Mouse (Mus musculus) midbrain, embryonic 14.5 days (tissue): ENCODE results near the gene Mettl7a3. TPM values are rescaled to one million over a fixed set of nuclear protein-coding genes. Genes with fewer than 3 reads are reported as not detected.
"Not testable (repeated sequence)": the region's sequence is repeated elsewhere in the genome, so short reads cannot be mapped to it uniquely, and the experiment has no call there.

Experiments used
- ATAC-seq: fragments of 200-750 bp; cut with Nextera tagmentation; 2 replicates; pipeline ENCODE4 v1.8.0; 2017; ENCODE audit warnings: moderate number of reproducible peaks, moderate library complexity; ENCODE audit not compliant: low FRiP score, low TSS enrichment
- DNase-seq: peaks from one replicate; pipeline ENCODE4 v3.0.0-alpha.2; 2015
- H3K27ac ChIP-seq: fragments of 300-500 bp; sonication (generic); replicated peaks from 2 replicates; pipeline ENCODE4 v1.5.1; 2014; ENCODE audit warnings: mild to moderate bottlenecking, low read depth, low read length, moderate library complexity
- H3K27me3 ChIP-seq: fragments of 300-500 bp; sonication (generic); 2 replicates; pipeline ENCODE4 v1.6.1; 2014; ENCODE audit warnings: low read length, control low read depth, mixed read lengths; ENCODE audit not compliant: control insufficient read depth, insufficient read depth
- H3K36me3 ChIP-seq: fragments of 300-500 bp; sonication (generic); 2 replicates; pipeline ENCODE4 v1.6.1; 2014; ENCODE audit warnings: low read length, control low read depth; ENCODE audit not compliant: control insufficient read depth, insufficient read depth
- H3K4me1 ChIP-seq: fragments of 300-500 bp; sonication (generic); 2 replicates; pipeline ENCODE4 v1.6.1; 2014; ENCODE audit warnings: mild to moderate bottlenecking, antibody characterized with exemption, low read length, control low read depth; ENCODE audit not compliant: control insufficient read depth, insufficient read depth
- H3K4me2 ChIP-seq: fragments of 300-500 bp; sonication (generic); 2 replicates; pipeline ENCODE4 v1.6.1; 2014; ENCODE audit warnings: mild to moderate bottlenecking, low read length, moderate library complexity
- H3K4me3 ChIP-seq: fragments of 300-500 bp; sonication (generic); replicated peaks from 2 replicates; pipeline ENCODE4 v1.5.1; 2014; ENCODE audit warnings: low read depth, low read length
- H3K9ac ChIP-seq: fragments of 300-500 bp; sonication (generic); replicated peaks from 2 replicates; pipeline ENCODE4 v1.6.1; 2014; ENCODE audit warnings: mild to moderate bottlenecking, low read length, moderate library complexity
- H3K9me3 ChIP-seq: fragments of 300-500 bp; sonication (generic); 2 replicates; pipeline ENCODE4 v1.6.1; 2016; ENCODE audit warnings: low read length, control low read depth, mixed read lengths; ENCODE audit not compliant: control insufficient read depth
- WGBS: fragments of 180-500 bp; shearing (Covaris S2); extraction: QIAGEN DNeasy Blood & Tissue Kit; methylation state at CpG from one replicate; pipeline ENCODE4 v1.1.7; 2014; 5-methylcytosine and 5-hydroxymethylcytosine counted together
- polyA plus RNA-seq: library from polyadenylated mRNA; unstranded; fragments of >200 nt; fragmentation: Nextera tagmentation; extraction: Ambion mirVana; gene quantifications from 2 replicates; pipeline ENCODE4 v1.2.1, GENCODE M21; 2014

Gene Mettl7a3
- polyA plus RNA-seq, 1 experiment from 2014 or later: not detected

GRCm38 (mm10) chr15:100321134-100321533 is 13.6 kb upstream of the Mettl7a3 start:
- H3K9me3 ChIP-seq: no peaks in the 10 kb centered on the region
- no peak overlapping the region for H3K4me2 ChIP-seq
- ATAC-seq (no peak), DNase-seq (peak; percentile 26)
- no peak overlapping the region for H3K4me3 ChIP-seq
- no peaks in the 10 kb centered on the region for H3K36me3 ChIP-seq
- H3K27me3 ChIP-seq: no peaks in the 10 kb centered on the region
- WGBS: 64% methylated on average over 5 of the region's 5 CpGs
- H3K27ac ChIP-seq: no peak overlapping the region
- no peaks in the 10 kb centered on the region for H3K4me1 ChIP-seq
- H3K9ac ChIP-seq: no peak overlapping the region

GRCm38 (mm10) chr15:100324021-100324591 is 10.6 kb upstream of the Mettl7a3 start:
- Histone ChIP-seq H3K4me2 (no peak overlapping the region), H3K4me3 (no peak overlapping the region), H3K4me1 (no peaks in the 10 kb centered on the region), H3K27ac (no peak overlapping the region), H3K36me3 (no peaks in the 10 kb centered on the region), H3K9ac (no peak overlapping the region), H3K27me3 (no peaks in the 10 kb centered on the region), H3K9me3 (no peaks in the 10 kb centered on the region)
- no peak for DNase-seq
- ATAC-seq: no peak
- 76% methylated on average over 12 of the region's 12 CpGs for WGBS

- no peak overlapping the region for H3K27ac ChIP-seq
- no peaks in the 10 kb centered on the region for H3K9me3 ChIP-seq
- 94% methylated on average over 3 of the region's 3 CpGs for WGBS
- no peaks in the 10 kb centered on the region for H3K27me3 ChIP-seq
- no peaks in the 10 kb centered on the region for H3K36me3 ChIP-seq
- DNase-seq: no peak
- ATAC-seq: no peak
- no peak overlapping the region for H3K9ac ChIP-seq
- no peaks in the 10 kb centered on the region for H3K4me1 ChIP-seq
- no peak overlapping the region for H3K4me3 ChIP-seq
- H3K4me2 ChIP-seq: no peak overlapping the region
Measured at GRCm38 (mm10) chr15:100325235-100325634, 9.5 kb upstream of the Mettl7a3 start.

GRCm38 (mm10) chr15:100328089-100328488 is 6.6 kb upstream of the Mettl7a3 start:
- not testable (repeated sequence) for H3K4me2 ChIP-seq, ATAC-seq, H3K9ac ChIP-seq, H3K36me3 ChIP-seq, H3K4me1 ChIP-seq, H3K27ac ChIP-seq, H3K27me3 ChIP-seq, H3K9me3 ChIP-seq, DNase-seq, H3K4me3 ChIP-seq
- 61% methylated on average over 3 of the region's 4 CpGs for WGBS

GRCm38 (mm10) chr15:100329336-100329735 is 5.4 kb upstream of the Mettl7a3 start:
- not testable (repeated sequence) for DNase-seq, H3K4me2 ChIP-seq, H3K4me1 ChIP-seq, H3K36me3 ChIP-seq, H3K27me3 ChIP-seq, H3K9ac ChIP-seq, H3K27ac ChIP-seq, ATAC-seq, H3K4me3 ChIP-seq, H3K9me3 ChIP-seq
- WGBS: 54% methylated on average over 10 of the region's 10 CpGs

GRCm38 (mm10) chr15:100330739-100331138 is 4.0 kb upstream of the Mettl7a3 start:
- Histone ChIP-seq H3K27me3 (no peaks in the 10 kb centered on the region), H3K4me2 (no peak overlapping the region), H3K27ac (no peak overlapping the region), H3K36me3 (no peaks in the 10 kb centered on the region), H3K4me1 (no peaks in the 10 kb centered on the region), H3K4me3 (no peak overlapping the region), H3K9ac (no peak overlapping the region), H3K9me3 (no peaks in the 10 kb centered on the region)
- DNase-seq (no peak), ATAC-seq (no peak)
- 90% methylated on average over 7 of the region's 7 CpGs for WGBS

- DNase-seq, H3K27ac ChIP-seq, H3K4me1 ChIP-seq, ATAC-seq, H3K4me3 ChIP-seq, H3K4me2 ChIP-seq, H3K9me3 ChIP-seq, H3K9ac ChIP-seq, H3K27me3 ChIP-seq, H3K36me3 ChIP-seq: not testable (repeated sequence)
- WGBS: 39% methylated on average over 2 of the region's 10 CpGs
Measured at GRCm38 (mm10) chr15:100332077-100332961, 2.4 kb upstream of the Mettl7a3 start.

GRCm38 (mm10) chr15:100337328-100337727 is 2.6 kb downstream of the Mettl7a3 start:
- not testable (repeated sequence) for H3K4me1 ChIP-seq, H3K4me3 ChIP-seq, H3K4me2 ChIP-seq, H3K9ac ChIP-seq, H3K27ac ChIP-seq, H3K27me3 ChIP-seq, ATAC-seq, H3K9me3 ChIP-seq, DNase-seq, H3K36me3 ChIP-seq

GRCm38 (mm10) chr15:100337847-100338246 is 3.1 kb downstream of the Mettl7a3 start:
- DNase-seq: peak; percentile 61
- not testable (repeated sequence) for H3K4me2 ChIP-seq, H3K9ac ChIP-seq, H3K4me3 ChIP-seq, ATAC-seq, H3K27ac ChIP-seq, H3K4me1 ChIP-seq, H3K27me3 ChIP-seq, H3K36me3 ChIP-seq, H3K9me3 ChIP-seq
- 27% methylated on average over 8 of the region's 10 CpGs for WGBS
